Mouse (Mus musculus): ENCODE data around the gene Ephx1.
"Not testable (repeated sequence)": the region's sequence is repeated elsewhere in the genome, so short reads cannot be mapped to it uniquely, and the experiment has no call there.

Gene Ephx1

DNA sequence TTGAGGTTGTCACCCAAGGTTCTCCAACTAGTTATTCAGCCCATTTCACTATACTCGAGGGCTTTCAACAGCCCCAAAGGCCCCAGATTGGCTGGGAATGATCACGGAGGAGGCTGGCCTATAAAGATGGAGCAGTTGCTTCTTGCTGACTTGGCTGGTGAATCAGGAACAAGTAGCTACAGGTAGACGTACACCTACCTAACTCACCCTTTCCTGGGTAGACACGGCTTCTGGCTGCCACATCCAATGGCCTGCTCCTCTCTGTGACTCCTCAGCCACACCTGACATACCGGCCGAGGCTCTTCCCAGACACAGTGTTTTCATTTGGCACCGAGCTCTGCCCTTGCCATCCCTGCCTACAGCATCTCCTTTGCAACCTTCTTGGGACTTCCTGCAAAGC, 53.4 kb downstream of the Ephx1 start:
- no peak for DNase-seq

DNA sequence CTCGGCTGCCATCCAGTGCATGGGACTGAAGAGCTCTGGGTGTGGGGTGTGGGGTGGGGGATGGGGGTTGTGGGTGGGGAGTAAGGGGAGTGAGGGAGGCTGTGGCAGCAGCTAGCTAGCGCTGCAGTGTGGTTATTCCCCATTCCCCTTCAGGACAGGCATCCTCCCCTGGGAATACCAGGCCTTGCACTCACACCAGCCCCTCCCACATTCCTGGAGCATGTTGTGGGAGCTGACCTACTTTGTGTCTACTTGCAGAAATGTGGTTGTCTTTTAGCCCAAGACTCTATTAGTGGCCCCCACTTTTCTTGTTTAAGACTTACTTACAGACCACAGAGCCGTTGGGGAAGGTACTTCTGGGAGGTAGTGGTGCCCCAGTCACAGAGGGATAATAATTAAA, 54.2 kb downstream of the Ephx1 start:
- no peak for DNase-seq

DNA sequence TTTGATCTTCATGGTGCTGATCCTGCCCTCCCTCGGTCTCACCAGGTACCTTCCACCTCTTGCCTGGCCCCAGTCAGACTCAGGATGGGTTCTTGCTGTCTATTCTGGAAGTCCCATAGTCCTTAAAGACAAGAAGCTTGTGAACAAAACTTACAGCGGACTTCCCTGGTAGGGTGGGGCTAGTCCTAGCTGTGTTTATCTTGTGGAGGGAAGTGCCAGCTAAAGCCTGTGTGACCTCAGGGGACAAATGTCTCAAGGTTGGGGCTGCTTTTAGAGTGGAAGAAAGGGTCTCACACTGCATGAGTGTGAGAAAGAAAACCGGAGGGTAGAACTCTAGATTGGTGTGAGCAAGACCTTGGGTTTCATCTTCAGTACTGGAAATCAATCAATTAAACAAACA, 54.9 kb downstream of the Ephx1 start:
- DNase-seq, result no peak

DNA sequence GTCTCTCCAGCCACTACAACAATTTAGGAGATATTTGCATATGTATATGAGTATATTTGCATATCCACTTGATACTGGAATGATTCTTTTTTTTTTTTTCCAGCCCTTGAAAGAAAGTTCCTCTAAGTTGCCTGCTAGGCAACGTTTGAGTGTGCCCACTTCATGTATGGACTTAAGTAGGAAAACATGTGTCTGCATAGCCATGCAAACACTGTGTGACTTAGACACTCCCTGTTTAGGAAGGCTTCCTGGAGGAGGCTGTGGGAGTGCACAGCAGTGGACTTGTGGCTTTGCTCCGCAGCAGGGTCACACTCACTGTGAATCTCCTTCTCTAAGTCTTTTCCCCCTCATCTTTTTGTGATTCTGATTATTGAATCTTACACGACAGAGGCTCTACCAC, 61.9 kb downstream of the Ephx1 start:
- DNase-seq, result no peak

DNA sequence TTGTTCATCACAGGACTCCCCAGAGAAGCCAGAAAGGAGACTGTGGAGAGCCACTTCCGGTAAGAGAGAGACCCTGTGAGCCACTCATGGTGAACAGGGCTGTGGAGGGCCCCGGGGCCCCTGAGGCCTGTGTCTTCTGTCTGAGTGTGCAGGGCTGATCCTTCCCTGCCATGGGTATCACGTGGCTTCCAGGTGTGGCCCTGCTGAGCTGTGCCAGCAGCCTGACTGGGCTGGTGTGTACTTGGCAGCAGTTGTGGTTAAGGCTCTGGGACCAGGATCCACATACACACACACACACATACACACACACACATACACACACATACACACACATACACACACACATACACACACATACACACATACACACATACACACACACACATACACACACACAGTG, 62.7 kb downstream of the Ephx1 start:
- no peak for DNase-seq

DNA sequence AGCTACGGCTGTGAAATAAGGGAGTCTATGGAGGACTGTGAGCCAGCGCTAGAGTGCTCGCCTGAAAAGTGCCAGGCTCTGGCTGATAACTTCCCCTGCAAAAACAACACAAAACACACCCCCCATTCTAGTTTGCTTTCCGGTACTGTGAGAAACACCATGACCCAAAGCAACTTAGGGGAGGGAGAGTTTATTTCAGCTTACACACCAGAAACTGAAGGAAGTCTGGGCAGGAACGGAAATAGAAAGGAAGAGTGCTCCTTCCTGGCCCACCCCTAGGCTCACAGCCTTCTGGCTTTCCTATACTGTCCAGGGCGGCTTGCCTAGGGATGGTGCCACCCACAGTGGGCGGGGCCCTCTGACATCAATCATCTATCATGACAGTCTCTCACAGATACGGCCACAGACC, 63.7 kb downstream of the Ephx1 start:
- no peak for DNase-seq

DNA sequence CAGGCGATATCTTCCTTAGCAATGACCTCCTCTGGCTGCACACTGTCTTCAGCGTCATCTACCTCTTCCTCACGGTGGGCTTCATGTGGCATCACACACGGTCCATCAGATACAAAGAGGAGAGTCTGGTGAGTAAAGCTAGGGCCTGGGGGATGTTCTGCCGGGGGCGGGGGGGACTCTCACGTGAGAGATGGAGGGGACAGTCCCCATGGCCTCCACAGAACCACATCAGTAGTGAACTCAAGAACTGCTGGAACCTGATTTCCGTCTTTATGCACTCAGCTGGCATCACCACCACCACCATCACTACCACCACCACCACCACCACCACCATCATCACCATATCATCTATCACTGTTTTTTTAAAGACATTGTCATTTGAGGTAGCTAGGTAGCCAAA, 64.3 kb downstream of the Ephx1 start:
- DNase-seq, result no peak

DNA sequence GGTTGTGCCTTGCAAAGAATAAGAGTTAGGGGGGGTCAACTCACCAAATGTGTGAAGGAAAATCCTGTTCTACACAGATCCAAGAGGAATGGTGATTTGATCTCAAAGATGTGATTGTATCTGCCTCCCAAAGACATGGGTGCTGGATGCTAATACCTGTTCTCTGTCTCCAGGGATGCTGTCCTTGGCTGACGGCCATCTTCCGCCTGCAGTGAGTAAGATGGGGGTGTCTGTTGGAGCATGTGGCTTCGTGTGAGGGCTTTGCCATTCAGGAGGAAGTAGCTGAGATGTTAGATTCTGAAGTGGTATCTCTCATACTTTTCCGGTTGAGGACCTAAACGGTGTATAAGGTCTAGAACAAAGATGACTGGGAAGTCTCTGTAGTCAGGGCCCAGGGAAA, 67.9 kb downstream of the Ephx1 start:
- DNase-seq, result no peak

DNA sequence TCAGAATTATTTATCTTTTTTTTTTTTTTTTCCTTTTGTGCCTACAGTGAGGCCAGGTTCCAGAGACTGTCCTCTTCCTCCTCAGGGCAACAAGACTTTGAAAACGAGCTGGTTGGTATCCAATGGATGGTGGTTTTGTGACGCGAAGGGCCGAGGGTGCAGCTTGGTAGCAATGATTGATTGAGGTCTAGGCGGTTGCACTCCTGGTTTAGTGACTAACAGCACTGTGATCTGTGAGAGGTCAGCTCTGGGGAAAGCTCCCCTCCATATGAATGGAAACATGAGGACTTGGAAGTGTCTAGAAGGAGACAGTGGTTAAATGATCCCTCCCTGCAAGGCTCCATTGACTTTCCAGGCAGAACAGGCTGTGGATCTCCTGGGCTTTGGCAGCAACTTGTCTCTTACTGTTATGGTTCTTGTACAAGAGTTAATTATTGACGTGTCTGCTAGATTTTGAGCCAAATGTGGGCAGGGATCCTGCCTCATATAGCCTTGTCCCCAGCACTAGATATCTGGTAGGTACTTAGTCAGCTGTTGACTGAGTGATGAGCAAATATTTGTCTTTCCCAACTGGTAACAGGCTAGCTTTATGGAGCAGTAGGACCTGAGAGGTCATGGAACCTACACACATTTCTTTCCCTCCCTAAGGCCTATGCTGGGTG, 68.5 kb downstream of the Ephx1 start:
- DNase-seq, result no peak

DNA sequence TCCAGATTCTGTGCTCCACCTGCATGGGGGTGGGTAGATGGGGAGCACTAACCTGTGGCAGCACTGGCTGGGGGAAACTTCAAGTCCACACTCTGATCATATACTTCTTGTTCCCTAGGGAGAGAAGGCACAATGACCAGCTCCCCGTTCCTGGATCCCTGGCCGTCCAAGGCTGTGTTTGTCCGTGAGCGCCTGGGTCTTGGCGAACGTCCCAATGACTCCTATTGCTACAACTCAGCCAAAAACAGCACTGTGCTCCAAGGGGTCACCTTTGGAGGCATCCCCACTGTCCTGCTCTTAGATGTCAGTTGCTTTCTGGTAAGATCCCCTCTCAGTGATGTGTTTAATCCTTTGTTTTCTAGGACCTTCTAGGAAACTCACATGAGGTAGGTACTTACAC, 74.3 kb downstream of the Ephx1 start:
- DNase-seq, result no peak

DNA sequence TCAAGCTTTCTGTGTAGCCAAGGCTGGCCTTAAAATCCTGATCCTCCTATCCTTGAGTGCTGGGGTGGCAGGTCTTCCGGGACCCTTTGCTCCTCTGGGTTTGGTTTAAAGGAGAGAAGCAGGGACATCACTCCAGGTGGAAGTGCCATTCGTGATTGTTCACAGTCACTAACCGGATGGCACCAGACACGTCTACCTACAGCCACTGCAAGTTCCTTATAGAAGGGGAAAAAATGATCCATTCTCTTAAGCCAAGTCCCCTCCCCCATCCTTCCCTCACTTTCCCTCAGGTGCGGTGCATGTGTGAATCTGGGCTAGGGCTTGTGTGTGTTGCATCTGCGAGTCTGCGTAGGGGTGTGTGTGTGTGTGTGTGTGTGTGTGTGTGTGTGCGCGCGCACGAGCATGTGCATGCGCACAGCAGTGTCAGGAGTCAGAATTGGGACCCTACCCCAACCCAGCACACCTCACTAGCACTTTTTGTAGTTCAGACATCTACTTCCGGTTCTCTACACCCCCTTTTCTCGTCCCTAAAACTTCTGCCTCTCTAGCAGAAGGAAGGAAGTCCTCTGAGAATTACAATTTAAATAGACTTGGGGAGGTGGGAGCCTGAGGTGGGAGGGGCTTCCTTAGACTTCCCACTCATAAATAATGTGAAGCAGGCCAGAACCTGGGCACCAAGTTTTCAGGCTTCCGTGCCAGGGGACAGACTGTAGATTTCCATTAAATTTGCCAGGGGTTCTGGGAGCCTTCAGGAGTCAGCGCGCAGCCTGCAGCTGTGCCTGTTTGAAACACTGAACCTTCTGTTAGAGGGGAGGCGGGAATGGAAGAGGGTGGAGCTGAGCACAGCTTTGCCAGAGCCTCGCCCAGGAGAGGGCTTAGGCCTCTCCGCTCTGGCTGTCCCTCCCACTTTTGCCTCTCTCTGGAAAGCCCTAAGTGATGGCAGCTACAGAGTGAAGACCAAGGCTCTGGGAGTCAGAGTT, 75.4 kb downstream of the Ephx1 start:
- DNase-seq, result no peak

DNA sequence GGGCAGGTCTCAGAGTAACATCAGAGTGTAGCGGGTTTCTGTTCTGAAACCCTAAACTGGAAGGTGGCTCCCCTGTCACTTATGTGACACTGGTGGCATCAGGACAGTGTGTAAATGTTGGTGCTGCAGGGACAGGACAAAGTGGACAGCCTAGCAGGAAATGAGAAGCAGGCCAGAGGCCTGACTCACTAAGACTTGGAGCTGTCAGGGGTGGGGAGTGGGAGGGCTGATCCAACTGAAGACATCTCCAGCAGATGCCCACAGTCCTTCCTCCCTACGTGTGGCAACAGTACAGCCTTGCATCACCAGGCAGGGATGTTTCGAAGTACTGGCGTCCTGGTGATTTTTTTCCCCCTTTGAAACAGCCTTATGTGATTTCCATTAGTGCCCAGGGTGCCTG, 76.2 kb downstream of the Ephx1 start:
- no peak for DNase-seq

DNA sequence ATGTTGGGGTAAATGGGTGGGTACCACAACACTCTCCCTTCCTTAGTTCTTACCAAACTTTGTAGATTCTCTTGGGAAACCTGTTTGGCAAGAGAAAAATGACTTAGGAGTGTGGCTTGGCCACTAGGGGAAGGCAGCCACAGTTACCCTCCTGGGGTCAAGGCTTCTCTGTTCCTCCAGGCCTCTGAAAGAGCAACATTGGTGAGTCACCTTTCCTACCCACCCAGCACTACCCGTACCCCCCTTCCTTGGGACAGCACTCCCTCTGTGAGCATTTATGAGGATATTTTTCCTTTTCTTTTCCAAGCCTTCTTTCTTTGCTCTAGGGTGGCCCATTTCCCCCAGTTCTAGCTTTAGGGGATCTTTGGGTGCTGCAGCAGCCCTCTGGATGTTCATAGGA, 76.8 kb downstream of the Ephx1 start:
- DNase-seq, result no peak

DNA sequence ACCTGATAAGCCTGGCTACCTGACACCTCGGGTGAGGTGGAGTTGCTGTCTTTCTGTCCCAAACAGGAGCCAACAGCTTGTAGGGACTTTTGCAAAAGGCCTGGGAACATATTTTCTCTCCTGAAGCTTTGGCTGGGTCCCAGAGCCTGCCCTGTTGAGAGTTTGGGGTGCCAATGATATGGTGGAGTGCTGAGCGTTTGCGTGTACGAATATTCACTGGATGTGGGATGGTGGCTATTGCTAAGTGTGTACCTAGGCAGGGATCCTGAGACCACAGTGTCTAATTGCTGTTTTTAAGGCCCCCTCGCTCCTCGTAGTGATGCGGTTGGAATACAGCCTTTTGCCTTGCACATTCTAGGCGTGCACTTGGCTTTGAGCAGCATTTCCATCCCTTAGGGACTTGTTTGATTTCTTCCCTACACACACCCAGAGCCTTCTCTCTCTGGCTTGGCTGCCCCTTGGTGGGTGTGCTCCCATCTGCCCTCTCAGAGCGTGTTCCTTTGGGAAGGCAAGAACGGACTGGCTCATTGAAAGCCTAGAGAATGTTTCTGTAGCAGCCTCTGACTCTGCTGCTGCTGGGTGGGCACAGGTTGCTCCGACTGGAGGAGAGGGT, 77.6 kb downstream of the Ephx1 start:
- DNase-seq, result no peak

DNA sequence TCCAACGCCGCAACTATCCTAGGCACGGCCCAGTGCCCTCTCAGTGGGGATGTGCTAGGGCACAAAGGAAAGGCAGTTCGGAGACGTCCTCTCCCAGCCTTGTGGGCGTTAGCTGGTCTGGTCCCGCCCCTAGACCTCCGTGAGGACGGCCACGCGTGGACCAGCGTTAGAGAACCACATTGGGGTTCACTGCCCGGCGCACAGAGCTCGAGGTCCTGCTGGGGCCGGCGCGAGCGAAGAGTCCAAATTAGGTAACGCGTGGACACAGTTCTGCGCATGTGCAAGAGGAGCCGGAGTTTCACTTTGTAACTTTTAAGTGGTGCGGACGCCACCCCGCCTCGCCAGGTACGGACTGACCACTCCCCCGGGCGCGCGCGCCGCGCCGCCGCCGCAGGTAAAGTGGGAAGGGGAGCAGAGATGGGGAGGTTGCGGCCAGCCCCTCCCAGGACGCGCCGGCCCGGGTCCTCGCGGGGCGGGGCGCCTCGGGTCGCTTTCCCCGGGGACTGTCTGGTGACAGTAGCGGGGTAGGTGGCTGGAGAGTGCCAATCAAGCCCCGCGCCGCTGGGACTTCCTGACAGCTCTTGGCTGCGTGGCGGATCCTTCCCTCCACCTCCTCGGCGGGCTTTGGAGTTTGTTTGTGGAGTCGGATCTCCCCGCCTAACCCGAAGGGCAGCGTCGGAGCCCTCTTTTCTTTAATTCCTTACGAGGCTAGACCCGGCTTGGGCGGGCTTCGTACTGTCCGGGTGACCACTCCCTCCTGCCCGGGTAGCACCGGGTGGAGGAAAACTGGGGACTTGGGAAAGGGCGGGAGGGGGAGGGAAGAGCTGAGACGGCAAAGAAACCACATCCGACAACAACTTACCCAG, 78.3 kb downstream of the Ephx1 start, which contains the start of gene Tmem63a:
Tmem63a (plus strand) TSS at position 179 of the 866 bp plus-strand sequence.
- DNase-seq, result peak; percentile 22

DNA sequence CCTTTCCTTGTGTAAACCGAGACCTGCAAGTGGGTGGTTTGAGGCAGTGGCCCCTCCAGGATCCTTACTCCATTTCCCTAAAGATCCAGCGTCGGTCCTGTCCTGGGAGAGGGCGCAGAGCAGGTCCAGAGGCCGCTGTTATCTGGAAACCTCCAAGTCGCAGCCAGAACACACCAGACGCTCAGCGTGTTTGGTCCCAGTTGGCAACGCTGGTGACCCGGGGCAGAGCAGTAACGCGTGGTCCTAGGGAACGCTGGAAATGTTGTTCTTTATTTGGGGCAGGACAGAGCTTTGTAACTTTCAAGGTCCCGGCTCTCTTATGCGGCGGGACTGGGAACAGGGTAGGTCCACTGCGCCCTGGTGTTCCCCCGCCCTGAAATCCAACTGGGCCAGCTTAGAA, 79.0 kb downstream of the Ephx1 start:
- no peak for DNase-seq

DNA sequence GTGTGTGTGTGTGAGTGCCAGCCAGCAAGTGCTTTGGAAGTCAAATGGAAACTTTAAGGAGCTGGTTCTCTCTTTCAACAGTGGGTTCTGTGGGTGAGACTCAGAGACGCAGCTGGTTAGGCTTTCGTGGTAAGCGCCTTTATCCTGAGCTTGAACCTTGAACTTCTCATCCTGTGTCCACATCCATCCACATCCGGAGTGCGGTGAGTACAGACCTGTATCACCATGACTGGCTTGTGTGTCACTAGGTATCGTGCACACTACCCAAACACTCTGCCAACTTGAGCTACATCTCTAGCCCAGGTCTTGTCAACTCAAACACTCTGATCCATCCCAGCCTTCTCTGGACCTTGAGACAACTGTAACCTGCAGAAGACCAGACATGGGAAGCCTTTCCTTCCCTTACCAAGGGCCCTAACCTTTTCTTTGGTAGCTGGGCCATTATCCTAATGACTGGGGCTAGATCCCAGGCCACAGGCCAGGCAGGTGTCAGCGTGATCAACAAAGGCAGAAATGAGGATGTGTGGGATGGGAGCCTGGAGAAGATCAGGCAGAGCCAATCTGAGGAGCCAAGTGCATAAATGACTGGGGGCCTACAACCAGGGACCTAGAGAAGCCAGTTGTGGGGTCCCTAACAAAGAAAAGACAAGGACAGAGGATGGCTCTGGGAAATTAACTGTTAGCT, 79.8 kb downstream of the Ephx1 start:
- DNase-seq, result no peak

DNA sequence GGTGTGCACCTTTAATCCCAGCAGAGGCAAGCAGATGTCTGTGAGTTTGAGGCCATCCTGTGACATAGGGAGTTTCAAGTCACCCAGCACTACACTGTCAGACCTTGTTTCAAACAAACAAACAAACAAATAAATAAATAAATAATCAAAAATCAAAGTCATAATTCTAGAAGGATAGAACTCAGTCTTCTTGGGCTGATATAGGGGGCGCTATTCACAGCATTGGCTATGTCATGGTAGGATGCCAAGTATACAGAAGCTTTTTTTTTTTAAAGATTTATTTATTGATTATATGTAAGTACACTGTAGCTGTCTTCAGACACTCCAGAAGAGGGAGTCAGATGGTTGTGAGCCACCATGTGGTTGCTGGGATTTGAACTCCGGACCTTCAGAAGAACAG, 81.9 kb downstream of the Ephx1 start:
- DNase-seq, result not testable (repeated sequence)

DNA sequence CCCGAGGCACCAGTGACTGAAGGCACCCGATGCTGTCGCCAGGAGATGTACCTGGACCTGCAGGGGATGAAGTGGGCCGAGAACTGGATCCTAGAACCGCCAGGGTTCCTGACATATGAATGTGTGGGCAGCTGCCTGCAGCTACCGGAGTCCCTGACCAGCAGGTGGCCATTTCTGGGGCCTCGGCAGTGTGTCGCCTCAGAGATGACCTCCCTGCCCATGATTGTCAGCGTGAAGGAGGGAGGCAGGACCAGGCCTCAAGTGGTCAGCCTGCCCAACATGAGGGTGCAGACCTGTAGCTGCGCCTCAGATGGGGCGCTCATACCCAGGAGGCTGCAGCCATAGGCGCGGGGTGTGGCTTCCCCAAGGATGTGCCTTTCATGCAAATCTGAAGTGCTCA, 83.1 kb downstream of the Ephx1 start:
- DNase-seq, result not testable (repeated sequence)

DNA sequence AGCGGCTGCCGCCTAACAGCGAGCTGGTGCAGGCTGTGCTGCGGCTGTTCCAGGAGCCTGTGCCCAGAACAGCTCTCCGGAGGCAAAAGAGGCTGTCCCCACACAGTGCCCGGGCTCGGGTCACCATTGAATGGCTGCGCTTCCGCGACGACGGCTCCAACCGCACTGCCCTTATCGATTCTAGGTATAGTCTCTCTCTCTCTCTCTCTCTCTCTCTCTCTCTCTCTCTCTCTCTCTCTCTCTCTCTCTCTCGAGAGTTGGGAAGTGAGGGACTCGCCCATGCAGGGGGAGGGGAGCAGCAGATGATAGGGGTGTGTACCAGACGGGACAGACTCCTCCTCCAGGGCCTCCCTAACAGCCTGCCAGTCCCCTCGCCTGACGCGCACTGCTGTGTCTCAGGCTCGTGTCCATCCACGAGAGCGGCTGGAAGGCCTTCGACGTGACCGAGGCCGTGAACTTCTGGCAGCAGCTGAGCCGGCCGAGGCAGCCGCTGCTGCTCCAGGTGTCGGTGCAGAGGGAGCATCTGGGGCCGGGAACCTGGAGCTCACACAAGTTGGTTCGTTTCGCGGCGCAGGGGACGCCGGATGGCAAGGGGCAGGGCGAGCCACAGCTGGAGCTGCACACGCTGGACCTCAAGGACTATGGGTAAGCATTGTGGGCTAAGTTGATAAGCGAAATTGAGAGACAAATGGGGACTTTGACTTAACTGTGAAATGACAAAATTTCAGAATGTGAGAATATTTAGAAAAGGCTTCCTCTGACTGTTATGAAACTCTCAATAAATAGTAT, 83.9 kb downstream of the Ephx1 start:
- DNase-seq, result not testable (repeated sequence)

Data from right cerebral cortex, postnatal 4 days (tissue).